Mouse (Mus musculus) layer of hippocampus, adult 9-11 months (tissue): ENCODE data around the gene Snapc5.

Source experiments
- DNase-seq: peaks from one replicate; pipeline ENCODE4 v3.0.0; 2022

Snapc5 gene

GRCm38 (mm10) chr9:64202331-64202730 is 23.3 kb downstream of the Snapc5 start:
- DNase-seq, result no peak

GRCm38 (mm10) chr9:64202866-64203265 is 23.8 kb downstream of the Snapc5 start:
- DNase-seq, result no peak

GRCm38 (mm10) chr9:64207509-64208084 is 28.5 kb downstream of the Snapc5 start:
- DNase-seq, result peak; percentile 36

GRCm38 (mm10) chr9:64214452-64214851 is 35.4 kb downstream of the Snapc5 start:
- DNase-seq, result no peak

- no peak for DNase-seq
Measured at GRCm38 (mm10) chr9:64216090-64216489, 37.0 kb downstream of the Snapc5 start.

GRCm38 (mm10) chr9:64216641-64217040 is 37.6 kb downstream of the Snapc5 start:
- DNase-seq, result no peak

GRCm38 (mm10) chr9:64217887-64218286 is 38.8 kb downstream of the Snapc5 start:
- no peak for DNase-seq

GRCm38 (mm10) chr9:64219305-64219704 is 40.2 kb downstream of the Snapc5 start:
- no peak for DNase-seq

GRCm38 (mm10) chr9:64219772-64220420 is 40.8 kb downstream of the Snapc5 start:
- no peak for DNase-seq

- DNase-seq, result no peak
Measured at GRCm38 (mm10) chr9:64220603-64221002, 41.5 kb downstream of the Snapc5 start.

- peak; percentile 64 for DNase-seq
Measured at GRCm38 (mm10) chr9:64221480-64221879, 42.4 kb downstream of the Snapc5 start.

GRCm38 (mm10) chr9:64222098-64222497 is 43.0 kb downstream of the Snapc5 start:
- DNase-seq, result no peak

GRCm38 (mm10) chr9:64225805-64226204 is 46.7 kb downstream of the Snapc5 start:
- no peak for DNase-seq

GRCm38 (mm10) chr9:64227736-64228135 is 48.7 kb downstream of the Snapc5 start:
- DNase-seq, result no peak

- DNase-seq, result no peak
Measured at GRCm38 (mm10) chr9:64228972-64229371, 49.9 kb downstream of the Snapc5 start.

- no peak for DNase-seq
Measured at GRCm38 (mm10) chr9:64231171-64231570, 52.1 kb downstream of the Snapc5 start.

- DNase-seq, result no peak
Measured at GRCm38 (mm10) chr9:64231674-64232073, 52.6 kb downstream of the Snapc5 start.

GRCm38 (mm10) chr9:64232257-64232957 is 53.3 kb downstream of the Snapc5 start:
- DNase-seq, result no peak
